8 mouse cellular contexts compared by ENCODE assay signal in the genomic region with DNA sequence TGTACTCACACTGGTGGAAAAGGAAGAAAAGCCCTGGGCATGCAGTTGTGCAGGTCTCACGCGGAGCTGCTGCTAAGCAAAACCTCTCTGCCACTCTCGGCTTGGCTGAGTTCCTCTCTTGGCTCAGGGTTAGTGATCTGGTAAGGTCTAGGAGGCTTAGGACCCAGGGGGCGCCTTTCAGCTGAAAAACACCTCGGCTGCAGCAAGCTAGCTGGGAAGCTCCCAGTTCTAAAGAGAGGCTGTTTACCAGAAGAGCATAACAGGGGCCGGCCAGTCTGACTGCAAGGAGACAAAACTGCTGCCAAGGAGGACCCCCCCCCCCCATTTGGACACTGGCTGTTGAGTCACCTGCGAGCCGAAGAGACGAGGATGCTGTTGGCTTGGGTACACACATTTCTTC. TPM values are rescaled to one million over a fixed set of nuclear protein-coding genes. Genes with fewer than 3 reads are reported as not detected.
A peak's percentile ranks its signal among the peaks of the same experiment; 100 is the strongest.
DNase-seq lines count a peak whose midpoint lies in the region; ATAC-seq lines count a peak whose summit lies in the region.

No protein-coding gene starts in this region.

- H3K4me1 ChIP-seq in intestine, embryonic 16.5 days (ENCODE audit: control insufficient read depth, insufficient read depth, low read length): peaks cover 28% of the 10 kb centered on the region

- no peaks in the 10 kb centered on the region for H3K36me3 ChIP-seq in intestine, embryonic 16.5 days (ENCODE audit: control insufficient read depth, insufficient read depth, low read length)

- ATAC-seq in intestine, embryonic 16.5 days: peak; percentile 12; the same call in 1 of the 2 replicates
- ATAC-seq in megakaryocyte-erythroid progenitor cell, adult 5-6 weeks (replicated peaks; ENCODE audit: low FRiP score, low TSS enrichment, poor library complexity, severe bottlenecking): peak; percentile 50

- no peaks in the 10 kb centered on the region for H3K27me3 ChIP-seq in intestine, embryonic 16.5 days (replicated peaks; ENCODE audit: control insufficient read depth, insufficient read depth, low read length)

- H3K9me3 ChIP-seq in intestine, embryonic 16.5 days (ENCODE audit: control insufficient read depth, low read length): no peaks in the 10 kb centered on the region

- intact Hi-C loops in left cerebral cortex, postnatal 25 days (cut with DNase I): loop anchor here (2.0 kb wide), 1 partner anchor 64 kb away; a partner anchor contains a TSS

- H3K4me3 ChIP-seq in intestine, embryonic 16.5 days (ENCODE audit: low read length): peak overlapping the region; percentile 58

- DNase-seq in adrenal gland, adult (ENCODE audit: inconsistent age in 2 of 2, low spot score in 1 of 2): peak; percentile 86 to 95
- DNase-seq in embryo, embryonic 10.5 days (ENCODE audit: low spot score): peak; percentile 84
- peak; percentile 63 to 87 for DNase-seq in gastrocnemius, postnatal 4 days (ENCODE audit: low spot score in 2 of 2)
- DNase-seq in left cerebral cortex, postnatal 25 days (ENCODE audit: low spot score in 2 of 2): peak; percentile 82 to 91
- DNase-seq in right cerebral cortex, postnatal 25 days: peak; percentile 81
- peak; percentile 79 to 86 for DNase-seq in urinary bladder, postnatal 4 days (ENCODE audit: low spot score in 2 of 2)

- WGBS in intestine, embryonic 16.5 days: 2% methylated on average over 9 of the region's 9 CpGs

- peak overlapping the region; percentile 50 for H3K27ac ChIP-seq in intestine, embryonic 16.5 days (ENCODE audit: low read length)

- H3K4me2 ChIP-seq in intestine, embryonic 16.5 days (ENCODE audit: low read depth, low read length): peak overlapping the region; percentile 99

- H3K9ac ChIP-seq in intestine, embryonic 16.5 days (ENCODE audit: low read depth, low read length): peak overlapping the region; percentile 58

RNA-seq across cellular contexts. Expression of a gene that starts 0.4 kb away (rescaled TPM):
- total RNA-seq in gastrocnemius, postnatal 4 days (2021): 10 to 100 TPM; 14.9 to 18.2 TPM
- 7.3 and 8.8 TPM in 2 replicates for polyA plus RNA-seq in intestine, embryonic 16.5 days (2015; fragmentation: Nextera tagmentation; extraction: Ambion mirVana)
- total RNA-seq in left cerebral cortex, postnatal 25 days (2021): 10 to 100 TPM; 26.3 to 29.1 TPM
- total RNA-seq in megakaryocyte-erythroid progenitor cell, adult 5-6 weeks (2014; fragmentation: Nextera tagmentation): 8.3 and 20.5 TPM in 2 replicates
- total RNA-seq in megakaryocyte-erythroid progenitor cell, adult 5-6 weeks (2017): 17.5 and 28.1 TPM in 2 replicates

RNA-seq across cellular contexts. Expression of a gene that starts 41.9 kb away (rescaled TPM):
- 10 to 100 TPM; 31.8 to 31.9 TPM for total RNA-seq in gastrocnemius, postnatal 4 days (2021)
- 20.9 and 22.1 TPM in 2 replicates for polyA plus RNA-seq in intestine, embryonic 16.5 days (2015; fragmentation: Nextera tagmentation; extraction: Ambion mirVana)
- total RNA-seq in left cerebral cortex, postnatal 25 days (2021): 10 to 100 TPM; 40.6 to 40.9 TPM
- total RNA-seq in megakaryocyte-erythroid progenitor cell, adult 5-6 weeks (2014; fragmentation: Nextera tagmentation): 89.5 and 92.4 TPM in 2 replicates
- total RNA-seq in megakaryocyte-erythroid progenitor cell, adult 5-6 weeks (2017): 64.2 and 78.3 TPM in 2 replicates

Comparison
In these comparisons a context has a peak if more than half of its experiments do, and no peak if none do; other contexts are left out.
1. Peak in every context shown above with its lines: DNase-seq, ATAC-seq, H3K4me3 ChIP-seq and H3K27ac ChIP-seq.